10 mouse cellular contexts compared by ENCODE assay signal in genomic region chr5:112791792-112792780, GRCm38 (mm10).
DNase-seq lines count a peak whose midpoint lies in the region; ATAC-seq lines count a peak whose summit lies in the region.
"Had no signal": no experiment of that assay in that cellular context is flagged by ENCODE, and none has a peak within 500 bp of the region (broad histone marks: within the 10 kb centered on the region; RNA-seq: fewer than 3 reads in every experiment).

No protein-coding gene starts in this region.

- H3K9ac ChIP-seq in kidney, embryonic 15.5 days, result no peak overlapping the region
- H3K9ac ChIP-seq: limb, embryonic 13.5 days had no signal

- H3K27ac ChIP-seq in kidney, embryonic 15.5 days, result no peak overlapping the region
- H3K27ac ChIP-seq: limb, embryonic 13.5 days had no signal

- no peak overlapping the region for H3K4me3 ChIP-seq in kidney, embryonic 15.5 days (replicated peaks)
- H3K4me3 ChIP-seq: limb, embryonic 13.5 days had no signal

- H3K9me3 ChIP-seq in kidney, embryonic 15.5 days (replicated peaks), result no peaks in the 10 kb centered on the region
- H3K9me3 ChIP-seq: limb, embryonic 13.5 days had no signal

- no peak overlapping the region for H3K4me2 ChIP-seq in kidney, embryonic 15.5 days
- H3K4me2 ChIP-seq: limb, embryonic 13.5 days had no signal

- ATAC-seq in kidney, embryonic 15.5 days (replicated peaks; ENCODE audit: low FRiP score), result no peak

- DNase-seq in cerebellum, postnatal 10 days, result peak; percentile 42 to 51
- DNase-seq in cerebellum, postnatal 4 days (ENCODE audit: low spot score in 2 of 2), result no peak
- peak; percentile 6 to 11 for DNase-seq in kidney, postnatal 4 days
- DNase-seq in thymus, postnatal 4 days, result peak; percentile 14
- DNase-seq in thymus, postnatal 10 days (ENCODE audit: low spot score in 2 of 2), result no peak
- no peak for DNase-seq in ovary, postnatal 10 days (ENCODE audit: low spot score)
- no peak for DNase-seq in right cerebral cortex, adult 18-20 months
- DNase-seq: lung, postnatal 36 days had no signal

- H3K4me1 ChIP-seq in kidney, embryonic 15.5 days, result no peaks in the 10 kb centered on the region
- H3K4me1 ChIP-seq: limb, embryonic 13.5 days had no signal

- H3K27me3 ChIP-seq in kidney, embryonic 15.5 days, result no peaks in the 10 kb centered on the region
- H3K27me3 ChIP-seq: limb, embryonic 13.5 days had no signal

- no peaks in the 10 kb centered on the region for H3K36me3 ChIP-seq in kidney, embryonic 15.5 days
- H3K36me3 ChIP-seq: limb, embryonic 13.5 days had no signal

- WGBS in kidney, embryonic 15.5 days, result 79% methylated on average over 15 of the region's 15 CpGs

Comparison
In these comparisons a context has a peak if more than half of its experiments do, and no peak if none do; other contexts are left out.
1. DNase-seq: peak in cerebellum, postnatal 10 days (2 of 2), kidney, postnatal 4 days (2 of 2) and thymus, postnatal 4 days (single experiment); none in cerebellum, postnatal 4 days (0 of 2), thymus, postnatal 10 days (0 of 2), ovary, postnatal 10 days (single experiment) and right cerebral cortex, adult 18-20 months (single experiment).